Mouse (Mus musculus) CH12.LX (cell line): ENCODE results near the gene Inpp4b.

ENCODE experiments used
- CTCF ChIP-seq, 2 experiments: IDR thresholded peaks in 1 of 2; conservative IDR thresholded peaks in 1 of 2; 2 replicates each; pipeline ENCODE4 v1.5.1; 2011 to 2012; ENCODE audit warnings: low read depth in 2 of 2, low read length in 2 of 2, improper control_type of control experiment in 1 of 2, inconsistent platforms in 1 of 2, mild to moderate bottlenecking in 1 of 2, moderate library complexity in 1 of 2
- EP300 ChIP-seq: IDR thresholded peaks from 2 replicates; pipeline ENCODE4 v1.6.1; 2011; ENCODE audit warnings: low read length, improper control_type of control experiment
- ETS1 ChIP-seq: conservative IDR thresholded peaks from 2 replicates; pipeline ENCODE4 v1.6.1; 2012; ENCODE audit warnings: low read depth, mild to moderate bottlenecking, inconsistent platforms, low read length, improper control_type of control experiment, moderate library complexity
- POLR2A ChIP-seq: IDR thresholded peaks from 2 replicates; pipeline ENCODE4 v1.6.1; 2011; ENCODE audit warnings: low read depth, mild to moderate bottlenecking, improper control_type of control experiment, low read length
- RCOR1 ChIP-seq: conservative IDR thresholded peaks from 2 replicates; pipeline ENCODE4 v1.6.1; 2012; ENCODE audit warnings: low read depth, mild to moderate bottlenecking, inconsistent platforms, low read length, improper control_type of control experiment
- TCF12 ChIP-seq: IDR thresholded peaks from 2 replicates; pipeline ENCODE4 v1.6.1; 2014; ENCODE audit warnings: low read depth, mild to moderate bottlenecking, inconsistent platforms, low read length, improper control_type of control experiment

- 0 out of 2 replicates have a peak, but pooled peaks have one; percentile 47 for TF ChIP-seq ETS1
- TF ChIP-seq TCF12, result no peak
- no peak for TF ChIP-seq EP300
- no peak for TF ChIP-seq CTCF (conservative IDR thresholded peaks at IDR 0.05 in 1 of 2, IDR thresholded peaks at IDR 0.05 in 1 of 2; ENCODE audit: low read depth in 2 of 2, low read length in 2 of 2)
- no peak for TF ChIP-seq RCOR1
- TF ChIP-seq POLR2A, result no peak
Observed at GRCm38 (mm10) chr8:81768313-81768675, 425.9 kb downstream of the Inpp4b start.
